Mouse (Mus musculus): ENCODE data around the gene Pold1. TPM values are rescaled to one million over a fixed set of nuclear protein-coding genes. Genes with fewer than 3 reads are reported as not detected.

Gene Pold1
- polyA plus RNA-seq, 1 experiment from 2014 or later: 72.0 TPM

GRCm38 (mm10) chr7:44485572-44486195 lies 63.0 kb downstream of the Pold1 start:
- Histone ChIP-seq H3K4me3 (replicated peaks) (no peak overlapping the region), H3K27ac (no peak overlapping the region), H3K36me3 (peaks cover 9% of the 10 kb centered on the region), H3K9ac (no peak overlapping the region), H3K9me3 (no peaks in the 10 kb centered on the region), H3K4me1 (replicated peaks) (no peaks in the 10 kb centered on the region), H3K27me3 (replicated peaks) (no peaks in the 10 kb centered on the region; the same call in 1 of the 2 replicates), H3K4me2 (replicated peaks) (no peak overlapping the region)
- no peak for ATAC-seq
- WGBS: 73% methylated on average over 7 of the region's 7 CpGs

GRCm38 (mm10) chr7:44484841-44485571 lies 63.6 kb downstream of the Pold1 start:
- no peak overlapping the region for H3K4me3 ChIP-seq (replicated peaks)
- H3K27me3 ChIP-seq (replicated peaks): no peaks in the 10 kb centered on the region; the same call in 1 of the 2 replicates
- H3K4me2 ChIP-seq (replicated peaks): no peak overlapping the region
- no peaks in the 10 kb centered on the region for H3K4me1 ChIP-seq (replicated peaks)
- 36% methylated on average over 5 of the region's 5 CpGs for WGBS
- H3K9ac ChIP-seq: no peak overlapping the region
- no peak overlapping the region for H3K27ac ChIP-seq
- peak; percentile 73 for ATAC-seq
- H3K9me3 ChIP-seq: no peaks in the 10 kb centered on the region
- H3K36me3 ChIP-seq: peaks cover 3% of the 10 kb centered on the region; the same call in 1 of the 2 replicates

- H3K27me3 ChIP-seq (replicated peaks): no peaks in the 10 kb centered on the region; the same call in 1 of the 2 replicates
- WGBS: 94% methylated on average over 1 of the region's 1 CpGs
- H3K9ac ChIP-seq: no peak overlapping the region
- H3K4me3 ChIP-seq (replicated peaks): no peak overlapping the region
- no peak overlapping the region for H3K27ac ChIP-seq
- H3K36me3 ChIP-seq: no peaks in the 10 kb centered on the region
- no peak overlapping the region for H3K4me2 ChIP-seq (replicated peaks)
- ATAC-seq: no peak
- no peaks in the 10 kb centered on the region for H3K9me3 ChIP-seq
- no peaks in the 10 kb centered on the region for H3K4me1 ChIP-seq (replicated peaks)
These were observed 64.5 kb downstream of the Pold1 start for GRCm38 (mm10) chr7:44484109-44484508.

- no peak overlapping the region for H3K4me3 ChIP-seq (replicated peaks)
- no peak overlapping the region for H3K9ac ChIP-seq
- no peak overlapping the region for H3K4me2 ChIP-seq (replicated peaks)
- ATAC-seq: peak; percentile 39; the same call in 1 of the 2 replicates
- H3K4me1 ChIP-seq (replicated peaks): no peaks in the 10 kb centered on the region
- no peaks in the 10 kb centered on the region for H3K9me3 ChIP-seq
- no peak overlapping the region for H3K27ac ChIP-seq
- no peaks in the 10 kb centered on the region; the same call in 1 of the 2 replicates for H3K27me3 ChIP-seq (replicated peaks)
- 67% methylated on average over 3 of the region's 3 CpGs for WGBS
- no peaks in the 10 kb centered on the region for H3K36me3 ChIP-seq
These were observed 65.7 kb downstream of the Pold1 start for GRCm38 (mm10) chr7:44482836-44483435.

Other genes with a start within 250 kb of the Pold1 start
- gene Clec11a, start 241.9 kb downstream of the Pold1 start, polyA plus RNA-seq (2015; fragmentation: Nextera tagmentation; extraction: Ambion mirVana): 7.2 and 8.0 TPM in 2 replicates
- 1.7 and 1.9 TPM in 2 replicates for gene Shank1, start 238.6 kb downstream of the Pold1 start, polyA plus RNA-seq (2015; fragmentation: Nextera tagmentation; extraction: Ambion mirVana)
- 0.90 and 1.9 TPM in 2 replicates for gene Syt3, start 164.7 kb downstream of the Pold1 start, polyA plus RNA-seq (2015; fragmentation: Nextera tagmentation; extraction: Ambion mirVana)
- 0.48 and 0.99 TPM in 2 replicates for gene 1700008O03Rik, start 163.0 kb downstream of the Pold1 start, polyA plus RNA-seq (2015; fragmentation: Nextera tagmentation; extraction: Ambion mirVana)
- 0.82 and 0.86 TPM in 2 replicates for gene Lrrc4b, start 119.8 kb downstream of the Pold1 start, polyA plus RNA-seq (2015; fragmentation: Nextera tagmentation; extraction: Ambion mirVana)
- 0.70 and 1.2 TPM in 2 replicates for gene Aspdh, start 83.5 kb downstream of the Pold1 start, polyA plus RNA-seq (2015; fragmentation: Nextera tagmentation; extraction: Ambion mirVana)
- gene Josd2, start 80.9 kb downstream of the Pold1 start, polyA plus RNA-seq (2015; fragmentation: Nextera tagmentation; extraction: Ambion mirVana): 76.0 and 87.3 TPM in 2 replicates
- 97.0 and 102 TPM in 2 replicates for gene Emc10, start 52.3 kb downstream of the Pold1 start, polyA plus RNA-seq (2015; fragmentation: Nextera tagmentation; extraction: Ambion mirVana)
- 6.5 and 9.2 TPM in 2 replicates for gene Fam71e1, start 52.3 kb downstream of the Pold1 start, polyA plus RNA-seq (2015; fragmentation: Nextera tagmentation; extraction: Ambion mirVana)
- 0.14 and 0.36 TPM in 2 replicates for gene Mybpc2, start 24.2 kb downstream of the Pold1 start, polyA plus RNA-seq (2015; fragmentation: Nextera tagmentation; extraction: Ambion mirVana)
- gene Spib, start 16.8 kb downstream of the Pold1 start, polyA plus RNA-seq (2015; fragmentation: Nextera tagmentation; extraction: Ambion mirVana): 0.25 and 0.43 TPM in 2 replicates
- gene Nr1h2, start 5.1 kb upstream of the Pold1 start, polyA plus RNA-seq (2015; fragmentation: Nextera tagmentation; extraction: Ambion mirVana): 66.3 and 69.5 TPM in 2 replicates
- 3.1 and 3.6 TPM in 2 replicates for gene Napsa, start 23.5 kb upstream of the Pold1 start, polyA plus RNA-seq (2015; fragmentation: Nextera tagmentation; extraction: Ambion mirVana)
- gene Kcnc3, start 41.8 kb upstream of the Pold1 start, polyA plus RNA-seq (2015; fragmentation: Nextera tagmentation; extraction: Ambion mirVana): 0.27 and 0.36 TPM in 2 replicates
- gene Myh14, start 122.0 kb upstream of the Pold1 start, polyA plus RNA-seq (2015; fragmentation: Nextera tagmentation; extraction: Ambion mirVana): 68.4 and 74.3 TPM in 2 replicates
- not detected in 2 replicates for gene Izumo2, start 159.9 kb upstream of the Pold1 start, polyA plus RNA-seq (2015; fragmentation: Nextera tagmentation; extraction: Ambion mirVana)
- 36.0 and 39.4 TPM in 2 replicates for gene Vrk3, start 199.6 kb upstream of the Pold1 start, polyA plus RNA-seq (2015; fragmentation: Nextera tagmentation; extraction: Ambion mirVana)
- gene Zfp473, start 202.2 kb upstream of the Pold1 start, polyA plus RNA-seq (2015; fragmentation: Nextera tagmentation; extraction: Ambion mirVana): 2.0 and 2.5 TPM in 2 replicates